Mouse (Mus musculus): ENCODE measurements at regions not wholly inside any gene's neighbourhood (a gene's known extent, or its start where the extent isn't known, plus 50 kb on each side); places are given as distances from the start of the nearest gene placed in this dataset.

- TF ChIP-seq ZC3H11A (IDR thresholded peaks at IDR 0.05; ENCODE audit: borderline replicate concordance, low read depth, low read length) (no peak), CHD2 (IDR thresholded peaks at IDR 0.05; ENCODE audit: low read depth, low read length) (no peak), MAFK (IDR thresholded peaks at IDR 0.05; ENCODE audit: insufficient read depth, low read depth, low read length) (no peak)
Measured at GRCm38 (mm10) chr14:120669665-120670064, 191.4 kb downstream of the Rap2a start.
